Mouse (Mus musculus) liver, adult 2 months (tissue): ENCODE results near the gene Syt16. TPM values are rescaled to one million over a fixed set of nuclear protein-coding genes. Genes with fewer than 3 reads are reported as not detected.

Experiments used
- DNase-seq: peaks from one replicate; pipeline ENCODE4 v3.0.0-alpha.2; 2011; ENCODE audit warnings: low read depth, low spot score; ENCODE audit errors: extremely low read depth
- H3K27ac ChIP-seq: fragments of 200-500 bp; replicated peaks from 2 replicates; pipeline ENCODE4 v1.5.1; 2012; ENCODE audit warnings: low read depth, mild to moderate bottlenecking, control low read depth, inconsistent platforms, low read length; ENCODE audit not compliant: insufficient read depth
- H3K27me3 ChIP-seq: fragments of 200-500 bp; 2 replicates; pipeline ENCODE4 v1.6.1; 2012; ENCODE audit warnings: mild to moderate bottlenecking, moderate library complexity, low read length, inconsistent platforms; ENCODE audit not compliant: control insufficient read depth, insufficient read depth
- H3K36me3 ChIP-seq: fragments of 200-500 bp; 2 replicates; pipeline ENCODE4 v1.6.1; 2012; ENCODE audit warnings: low read length, inconsistent platforms; ENCODE audit not compliant: control insufficient read depth, insufficient read depth
- H3K4me1 ChIP-seq: fragments of 200-500 bp; 2 replicates; pipeline ENCODE4 v1.6.1; 2011; ENCODE audit warnings: low read length; ENCODE audit not compliant: control insufficient read depth, insufficient read depth
- H3K4me3 ChIP-seq: fragments of 200-500 bp; 2 replicates; pipeline ENCODE4 v1.5.1; 2011; ENCODE audit warnings: low read depth, mild to moderate bottlenecking, control low read depth, low read length, moderate library complexity; ENCODE audit not compliant: insufficient read depth
- H3K79me2 ChIP-seq: fragments of 200-500 bp; 2 replicates; pipeline ENCODE4 v1.6.1; 2012; ENCODE audit warnings: inconsistent platforms, mild to moderate bottlenecking, low read length, moderate library complexity; ENCODE audit not compliant: control insufficient read depth, insufficient read depth
- H3K9ac ChIP-seq: fragments of 200-500 bp; 2 replicates; pipeline ENCODE4 v1.6.1; 2012; ENCODE audit warnings: low read depth, mild to moderate bottlenecking, control low read depth, inconsistent platforms, low read length
- CTCF ChIP-seq: fragments of 200-500 bp; IDR thresholded peaks from 2 replicates; pipeline ENCODE4 v1.5.1; 2011; ENCODE audit warnings: low read depth, low read length, control low read depth
- POLR2A ChIP-seq: fragments of 200-500 bp; IDR thresholded peaks from 2 replicates; pipeline ENCODE4 v1.6.1; 2011; ENCODE audit warnings: low read length, control low read depth; ENCODE audit not compliant: insufficient read depth; ENCODE audit errors: extremely low read depth
- WGBS: fragments of 180-500 bp; shearing (Covaris S2); methylation state at CpG from one replicate; pipeline ENCODE4 v1.1.7; 2018; 5-methylcytosine and 5-hydroxymethylcytosine counted together
- polyA plus RNA-seq: library from polyadenylated mRNA; depleted of rRNA; stranded (reverse); fragments of >200 nt; gene quantifications from 2 replicates; pipeline ENCODE4 v1.2.3, GENCODE M21; 2012
- total RNA-seq: library from RNA; depleted of rRNA; stranded (reverse); fragments of >200 nt; gene quantifications from 2 replicates; pipeline ENCODE4 v1.2.3, GENCODE M21; 2014

Gene Syt16
- total and polyA plus RNA-seq, 2 experiments: not detected

GRCm38 (mm10) chr12:74290983-74291382, 293.5 kb downstream of the Syt16 start:
- Histone ChIP-seq H3K4me3 (no peak overlapping the region), H3K9ac (no peak overlapping the region), H3K36me3 (no peaks in the 10 kb centered on the region), H3K27ac (no peak overlapping the region), H3K4me1 (no peaks in the 10 kb centered on the region), H3K79me2 (no peaks in the 10 kb centered on the region), H3K27me3 (no peaks in the 10 kb centered on the region)
- no peak for DNase-seq
- no peak for TF ChIP-seq CTCF
- WGBS: 80% methylated on average over 4 of the region's 4 CpGs

GRCm38 (mm10) chr12:74293624-74294023, 296.2 kb downstream of the Syt16 start:
- 3% methylated on average over 4 of the region's 4 CpGs for WGBS
- Histone ChIP-seq H3K4me3 (no peak overlapping the region), H3K36me3 (no peaks in the 10 kb centered on the region), H3K4me1 (no peaks in the 10 kb centered on the region), H3K9ac (no peak overlapping the region), H3K79me2 (no peaks in the 10 kb centered on the region), H3K27me3 (no peaks in the 10 kb centered on the region; the same call in 1 of the 2 replicates), H3K27ac (no peak overlapping the region)
- TF ChIP-seq CTCF (peak; percentile 40), POLR2A (no peak)
- DNase-seq: peak; percentile 12

DNA sequence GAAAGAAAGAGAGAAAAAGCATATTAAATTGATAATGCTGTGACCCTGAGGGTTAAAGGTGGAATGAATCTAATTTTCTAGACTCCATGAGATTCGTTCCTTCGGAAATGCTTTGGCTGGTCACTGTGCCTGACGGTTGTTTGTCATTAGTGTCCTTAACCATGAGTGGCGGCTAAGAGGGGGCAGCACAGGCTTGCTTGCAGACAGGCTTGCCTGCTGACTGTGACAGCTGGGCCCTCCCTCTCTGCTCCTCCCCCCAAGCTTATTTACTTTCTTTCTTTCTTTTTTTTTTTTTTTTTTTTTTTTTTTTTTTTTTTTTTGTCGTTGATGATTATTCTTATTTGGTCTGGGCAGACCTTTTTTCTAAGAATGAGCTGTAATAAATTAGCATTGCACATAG, 298.9 kb downstream of the Syt16 start:
- WGBS: 46% methylated on average over 5 of the region's 5 CpGs
- DNase-seq: no peak

GRCm38 (mm10) chr12:74301559-74301958, 304.1 kb downstream of the Syt16 start:
- Histone ChIP-seq H3K9ac (no peak overlapping the region), H3K27ac (no peak overlapping the region)
- no peak for TF ChIP-seq CTCF
- TF ChIP-seq POLR2A: no peak

More for the DNA sequence above, 298.9 kb downstream of the Syt16 start:
- peaks cover 3% of the 10 kb centered on the region for H3K27me3 ChIP-seq
- H3K4me1 ChIP-seq: no peaks in the 10 kb centered on the region
- no peaks in the 10 kb centered on the region for H3K36me3 ChIP-seq
- TF ChIP-seq POLR2A (no peak), CTCF (no peak)
- H3K79me2 ChIP-seq: no peaks in the 10 kb centered on the region
- no peak overlapping the region for H3K4me3 ChIP-seq
- H3K9ac ChIP-seq: no peak overlapping the region
- no peak overlapping the region for H3K27ac ChIP-seq

DNA sequence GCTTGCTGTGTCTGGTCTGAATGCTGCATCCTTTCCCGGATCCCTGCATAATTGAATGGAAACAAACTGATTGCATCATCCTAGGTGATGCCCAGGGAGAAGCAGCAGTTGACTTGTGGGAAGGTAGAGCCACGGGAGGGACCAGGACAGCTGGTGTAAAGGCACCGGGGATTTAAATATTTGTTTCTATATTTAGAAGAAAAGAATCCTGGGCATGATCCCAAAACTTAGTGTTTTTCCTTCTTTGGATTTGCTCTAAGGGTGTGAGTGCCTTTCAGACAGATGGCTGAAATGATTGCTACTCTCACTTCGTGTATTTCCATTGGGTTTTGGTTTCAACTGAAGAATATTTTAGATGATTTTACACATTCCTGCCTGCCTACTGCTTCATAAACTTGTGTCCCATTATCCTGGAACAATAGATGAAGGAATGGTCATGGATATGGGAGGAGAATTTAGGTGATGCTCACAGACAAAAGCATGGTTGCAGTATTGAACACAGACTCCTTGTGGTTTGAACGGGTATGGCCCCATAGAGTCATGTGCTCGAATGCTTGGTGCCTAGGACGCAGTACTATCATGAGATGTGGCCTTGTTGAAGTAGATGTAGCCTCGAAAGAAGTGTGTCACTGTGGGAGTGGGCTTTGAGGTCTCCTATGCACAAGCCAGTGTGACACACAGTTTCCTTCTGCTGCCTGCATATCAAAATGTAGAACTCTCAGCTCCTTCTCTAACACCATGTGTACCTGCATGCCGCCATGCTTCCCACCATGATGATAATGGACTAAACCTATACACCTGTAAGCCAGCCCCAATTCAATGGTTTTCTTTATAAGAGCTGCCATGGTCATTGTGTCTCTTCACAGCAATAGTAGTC, 306.2 kb downstream of the Syt16 start:
- 73% methylated on average over 9 of the region's 9 CpGs for WGBS
- Histone ChIP-seq H3K9ac (no peak overlapping the region), H3K4me1 (no peaks in the 10 kb centered on the region), H3K27me3 (peaks cover 3% of the 10 kb centered on the region), H3K79me2 (no peaks in the 10 kb centered on the region), H3K36me3 (no peaks in the 10 kb centered on the region), H3K4me3 (no peak overlapping the region), H3K27ac (no peak overlapping the region)
- no peak for TF ChIP-seq CTCF
- no peak for TF ChIP-seq POLR2A
- DNase-seq: no peak

More at GRCm38 (mm10) chr12:74301559-74301958, 304.1 kb downstream of the Syt16 start:
- WGBS: 79% methylated on average over 6 of the region's 6 CpGs
- Histone ChIP-seq H3K27me3 (peaks cover 3% of the 10 kb centered on the region), H3K36me3 (no peaks in the 10 kb centered on the region), H3K4me3 (no peak overlapping the region), H3K79me2 (no peaks in the 10 kb centered on the region), H3K4me1 (no peaks in the 10 kb centered on the region)
- no peak for DNase-seq

DNA sequence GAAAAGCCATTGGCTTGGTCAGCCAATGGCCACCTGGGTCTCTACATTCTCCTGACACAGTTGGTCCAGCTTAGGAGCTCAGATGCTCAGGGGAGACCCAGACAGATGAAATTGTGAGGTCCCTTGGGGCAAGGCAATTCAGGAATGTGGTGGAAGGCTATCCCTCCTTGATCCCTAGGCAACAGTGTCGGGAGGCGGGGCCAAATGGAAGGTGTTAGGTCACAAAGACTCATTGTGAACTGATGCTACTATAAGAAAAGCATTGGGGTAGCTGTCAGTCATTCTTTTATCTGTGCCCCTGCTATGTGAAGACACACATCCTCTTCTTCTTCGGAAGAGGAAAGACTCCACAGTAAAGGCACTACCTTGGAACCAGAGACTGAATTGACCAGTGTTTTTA, 315.1 kb downstream of the Syt16 start:
- DNase-seq: no peak
- H3K27me3 ChIP-seq: no peaks in the 10 kb centered on the region
- H3K27ac ChIP-seq: no peak overlapping the region
- no peaks in the 10 kb centered on the region for H3K36me3 ChIP-seq
- no peak overlapping the region for H3K4me3 ChIP-seq
- WGBS: 82% methylated on average over 3 of the region's 3 CpGs
- H3K79me2 ChIP-seq: no peaks in the 10 kb centered on the region
- H3K4me1 ChIP-seq: 0 out of 2 replicates have a peak, but pooled peaks cover 2% of the 10 kb centered on the region
- TF ChIP-seq POLR2A: no peak
- TF ChIP-seq CTCF: no peak
- no peak overlapping the region for H3K9ac ChIP-seq
